Mouse (Mus musculus): ENCODE results near the gene Fbxo34. TPM values are rescaled to one million over a fixed set of nuclear protein-coding genes. Genes with fewer than 3 reads are reported as not detected.
A peak's percentile ranks its signal among the peaks of the same experiment; 100 is the strongest.
"Not testable (repeated sequence)": the region's sequence is repeated elsewhere in the genome, so short reads cannot be mapped to it uniquely, and the experiment has no call there.

Gene Fbxo34
- total and polyA plus RNA-seq, 3 experiments = 14.8 to 29.5 TPM; not detected in 1

DNA sequence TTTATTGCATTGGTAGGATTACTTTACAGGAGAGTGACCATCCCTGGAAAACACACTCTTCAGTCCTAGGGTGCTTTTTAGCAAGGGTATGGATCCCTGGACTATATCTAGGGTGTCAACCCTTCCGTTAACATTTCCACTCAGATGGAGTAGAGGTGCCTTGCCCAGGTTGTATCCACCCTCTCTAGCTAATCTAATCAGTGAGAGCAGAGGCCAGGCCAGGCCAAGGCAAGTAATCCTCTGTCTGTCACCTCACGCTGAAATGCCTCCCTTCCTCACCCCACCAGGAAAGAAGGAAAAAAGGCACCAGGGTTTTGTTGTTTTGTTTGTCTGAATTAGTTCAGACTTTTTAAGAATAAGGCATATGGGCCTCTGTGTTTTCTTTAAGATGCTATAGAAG, 77.6 kb downstream of the Fbxo34 start:
- no peak overlapping the region for H3K27ac ChIP-seq (ENCODE audit: control insufficient read depth, low read depth, low read length)
- TF ChIP-seq GABPA (IDR thresholded peaks at IDR 0.05; ENCODE audit: low read depth, low read length) = no peak
- TF ChIP-seq TBP (IDR thresholded peaks at IDR 0.05; ENCODE audit: low read depth, low read length) = no peak
- TF ChIP-seq POLR2A (IDR thresholded peaks at IDR 0.05; ENCODE audit: control insufficient read depth in 1 of 2, insufficient read depth in 1 of 2, low read depth in 1 of 2, low read length in 2 of 2, poor library complexity in 1 of 2) = no peak
- no peak for TF ChIP-seq MAFK (IDR thresholded peaks at IDR 0.05; ENCODE audit: borderline replicate concordance, low read depth, low read length)
- H3K9me3 ChIP-seq (replicated peaks; ENCODE audit: insufficient read depth, low read length) = no peaks in the 10 kb centered on the region
- peaks cover 1 to 17% of the 10 kb centered on the region in 2 experiments; a peak in 3 of 4 replicates for H3K36me3 ChIP-seq (ENCODE audit: control insufficient read depth in 1 of 2, insufficient read depth in 2 of 2, low read length in 2 of 2)
- peaks cover 2 to 10% of the 10 kb centered on the region in 2 experiments for H3K4me1 ChIP-seq (ENCODE audit: control insufficient read depth in 1 of 2, insufficient read depth in 2 of 2, low read length in 2 of 2)
- no peak for DNase-seq (ENCODE audit: low read depth, low spot score)
- no peaks in the 10 kb centered on the region for H3K27me3 ChIP-seq (ENCODE audit: control insufficient read depth in 1 of 2, insufficient read depth in 2 of 2, low read length in 2 of 2)
- no peak overlapping the region for H3K9ac ChIP-seq (ENCODE audit: control insufficient read depth, low read depth, low read length, poor library complexity, severe bottlenecking)
- H3K4me3 ChIP-seq (ENCODE audit: control insufficient read depth in 1 of 2, insufficient read depth in 1 of 2, low read depth in 2 of 2, low read length in 2 of 2) = no peak overlapping the region
- peaks cover 3% of the 10 kb centered on the region; the same call in 1 of the 2 replicates for H3K79me2 ChIP-seq (ENCODE audit: control insufficient read depth, insufficient read depth, low read length, poor library complexity)

DNA sequence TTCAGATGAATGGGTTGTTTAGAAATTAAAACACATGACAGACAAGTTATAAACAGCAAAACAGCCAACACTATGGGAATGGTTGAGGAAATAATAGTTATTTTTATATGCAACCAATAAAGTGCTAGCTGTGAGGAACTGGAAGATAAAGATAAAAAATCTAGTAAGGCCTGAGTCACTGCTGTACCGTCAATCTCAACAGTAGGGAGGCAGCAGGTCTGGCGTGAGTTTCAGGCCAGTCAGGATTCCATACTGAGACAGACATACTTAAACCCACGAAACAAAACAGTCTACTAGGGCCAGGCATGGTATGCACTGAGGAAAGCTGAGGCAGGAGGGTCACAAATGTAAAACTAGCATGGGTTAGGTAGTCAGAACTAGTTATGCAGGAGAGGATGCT, 78.1 kb downstream of the Fbxo34 start:
- Histone ChIP-seq H3K9ac (ENCODE audit: control insufficient read depth, low read depth, low read length, poor library complexity, severe bottlenecking) (no peak overlapping the region), H3K9me3 (replicated peaks; ENCODE audit: insufficient read depth, low read length) (no peaks in the 10 kb centered on the region), H3K27ac (ENCODE audit: control insufficient read depth, low read depth, low read length) (no peak overlapping the region), H3K4me3 (ENCODE audit: control insufficient read depth in 1 of 2, insufficient read depth in 1 of 2, low read depth in 2 of 2, low read length in 2 of 2) (no peak overlapping the region), H3K27me3 (ENCODE audit: control insufficient read depth in 1 of 2, insufficient read depth in 2 of 2, low read length in 2 of 2) (no peaks in the 10 kb centered on the region), H3K36me3 (ENCODE audit: control insufficient read depth in 1 of 2, insufficient read depth in 2 of 2, low read length in 2 of 2) (peaks cover 1 to 17% of the 10 kb centered on the region in 2 experiments; a peak in 3 of 4 replicates), H3K79me2 (ENCODE audit: control insufficient read depth, insufficient read depth, low read length, poor library complexity) (peaks cover 3% of the 10 kb centered on the region; the same call in 1 of the 2 replicates), H3K4me1 (ENCODE audit: control insufficient read depth in 1 of 2, insufficient read depth in 2 of 2, low read length in 2 of 2) (peaks cover 2 to 12% of the 10 kb centered on the region in 2 experiments)
- TF ChIP-seq CTCF (IDR thresholded peaks at IDR 0.05 in 2 of 3, conservative IDR thresholded peaks at IDR 0.05 in 1 of 3; ENCODE audit: control insufficient read depth in 1 of 3, insufficient read depth in 1 of 3, low read depth in 2 of 3, low read length in 3 of 3, poor library complexity in 1 of 3, severe bottlenecking in 1 of 3) = no peak
- 0 out of 2 replicates have a peak, but pooled peaks have one; percentile 21 for TF ChIP-seq ETS1 (IDR thresholded peaks at IDR 0.05; ENCODE audit: low read depth, low read length)
- TF ChIP-seq GATA1 (IDR thresholded peaks at IDR 0.05; ENCODE audit: low read depth, low read length) = 0 out of 2 replicates have a peak, but pooled peaks have one; percentile 12
- no peak for TF ChIP-seq NELFE (IDR thresholded peaks at IDR 0.05; ENCODE audit: low read depth, low read length)
- no peak; the same call in 1 of the 2 replicates for TF ChIP-seq RCOR1 (IDR thresholded peaks at IDR 0.05; ENCODE audit: low read depth, low read length)
- TF ChIP-seq MYB (IDR thresholded peaks at IDR 0.05; ENCODE audit: low read depth, low read length) = no peak
- no peak for DNase-seq (ENCODE audit: low read depth, low spot score)

GRCm38 (mm10) chr14:47529019-47529418, 78.8 kb downstream of the Fbxo34 start:
- no peak overlapping the region for H3K27ac ChIP-seq (ENCODE audit: control insufficient read depth, low read depth, low read length)
- no peaks in the 10 kb centered on the region for H3K27me3 ChIP-seq (ENCODE audit: control insufficient read depth in 1 of 2, insufficient read depth in 2 of 2, low read length in 2 of 2)
- H3K9me3 ChIP-seq (replicated peaks; ENCODE audit: insufficient read depth, low read length) = no peaks in the 10 kb centered on the region
- H3K4me1 ChIP-seq (ENCODE audit: control insufficient read depth in 1 of 2, insufficient read depth in 2 of 2, low read length in 2 of 2) = peaks cover 2 to 16% of the 10 kb centered on the region in 2 experiments
- no peak overlapping the region for H3K9ac ChIP-seq (ENCODE audit: control insufficient read depth, low read depth, low read length, poor library complexity, severe bottlenecking)
- peaks cover 3% of the 10 kb centered on the region; the same call in 1 of the 2 replicates for H3K79me2 ChIP-seq (ENCODE audit: control insufficient read depth, insufficient read depth, low read length, poor library complexity)
- no peak for TF ChIP-seq MAX (IDR thresholded peaks at IDR 0.05; ENCODE audit: low read length)
- peak; percentile 44 for TF ChIP-seq RAD21 (IDR thresholded peaks at IDR 0.05; ENCODE audit: low read depth, low read length)
- TF ChIP-seq GABPA (IDR thresholded peaks at IDR 0.05; ENCODE audit: low read depth, low read length) = no peak
- peak; percentile 54 for TF ChIP-seq SMC3 (IDR thresholded peaks at IDR 0.05; ENCODE audit: low read depth, low read length)
- no peak for TF ChIP-seq POLR2AphosphoS5 (IDR thresholded peaks at IDR 0.05; ENCODE audit: borderline replicate concordance, low read depth, low read length)
- no peak for TF ChIP-seq E2F4 (IDR thresholded peaks at IDR 0.05; ENCODE audit: borderline replicate concordance, low read depth, low read length)
- no peak for TF ChIP-seq KAT2A (conservative IDR thresholded peaks at IDR 0.05; ENCODE audit: low read depth, low read length)
- TF ChIP-seq MAZ (IDR thresholded peaks at IDR 0.05; ENCODE audit: low read depth, low read length) = no peak
- TF ChIP-seq CTCF (IDR thresholded peaks at IDR 0.05 in 2 of 3, conservative IDR thresholded peaks at IDR 0.05 in 1 of 3; ENCODE audit: control insufficient read depth in 1 of 3, insufficient read depth in 1 of 3, low read depth in 2 of 3, low read length in 3 of 3, poor library complexity in 1 of 3, severe bottlenecking in 1 of 3) = peak; percentile 71 to 80 (median 72)
- no peak for TF ChIP-seq POLR2AphosphoS2 (IDR thresholded peaks at IDR 0.05; ENCODE audit: low read length)
- TF ChIP-seq TBP (IDR thresholded peaks at IDR 0.05; ENCODE audit: low read depth, low read length) = no peak
- peak; percentile 73 for DNase-seq (ENCODE audit: low read depth, low spot score)
- no peak overlapping the region for H3K4me3 ChIP-seq (ENCODE audit: control insufficient read depth in 1 of 2, insufficient read depth in 1 of 2, low read depth in 2 of 2, low read length in 2 of 2)
- H3K36me3 ChIP-seq (ENCODE audit: control insufficient read depth in 1 of 2, insufficient read depth in 2 of 2, low read length in 2 of 2) = peaks cover 1 to 18% of the 10 kb centered on the region in 2 experiments; a peak in 3 of 4 replicates

GRCm38 (mm10) chr14:47529592-47529991, 79.4 kb downstream of the Fbxo34 start:
- not testable (repeated sequence) for H3K79me2 ChIP-seq (ENCODE audit: control insufficient read depth, insufficient read depth, low read length, poor library complexity); H3K9ac ChIP-seq (ENCODE audit: control insufficient read depth, low read depth, low read length, poor library complexity, severe bottlenecking); DNase-seq (ENCODE audit: low read depth, low spot score); H3K4me3 ChIP-seq (ENCODE audit: control insufficient read depth in 1 of 2, insufficient read depth in 1 of 2, low read depth in 2 of 2, low read length in 2 of 2); H3K9me3 ChIP-seq (replicated peaks; ENCODE audit: insufficient read depth, low read length); H3K27me3 ChIP-seq (ENCODE audit: control insufficient read depth in 1 of 2, insufficient read depth in 2 of 2, low read length in 2 of 2); H3K27ac ChIP-seq (ENCODE audit: control insufficient read depth, low read depth, low read length)
- Histone ChIP-seq H3K36me3 (ENCODE audit: control insufficient read depth in 1 of 2, insufficient read depth in 2 of 2, low read length in 2 of 2) (peaks cover 1 to 18% of the 10 kb centered on the region in 2 experiments; a peak in 3 of 4 replicates), H3K4me1 (ENCODE audit: control insufficient read depth in 1 of 2, insufficient read depth in 2 of 2, low read length in 2 of 2) (peaks cover 5 to 22% of the 10 kb centered on the region in 2 experiments)

All from MEL (cell line).